Mouse (Mus musculus): ENCODE measurements at regions not wholly inside any gene's neighbourhood (a gene's known extent, or its start where the extent isn't known, plus 50 kb on each side); places are given as distances from the start of the nearest gene placed in this dataset.

- TF ChIP-seq CTCF (IDR thresholded peaks at IDR 0.05; ENCODE audit: low read depth) (no peak), EP300 (IDR thresholded peaks at IDR 0.05; ENCODE audit: low read depth) (no peak)
Observed at GRCm38 (mm10) chr14:15679456-15679855, 240.7 kb upstream of the Lrrc3b start.
